Mouse (Mus musculus) embryonic facial prominence, embryonic 15.5 days (tissue): ENCODE measurements around the gene Cdk1. TPM values are rescaled to one million over a fixed set of nuclear protein-coding genes. Genes with fewer than 3 reads are reported as not detected.

Experiments
- polyA plus RNA-seq: library from polyadenylated mRNA; unstranded; fragments of >200 nt; fragmentation: Nextera tagmentation; extraction: Ambion mirVana; gene quantifications from 2 replicates; pipeline ENCODE4 v1.2.1, GENCODE M21; 2015

Gene Cdk1
- polyA plus RNA-seq, 1 experiment from 2014 or later, result 349 TPM

Other genes with a start within 250 kb of the Cdk1 start
- 28.4 and 33.1 TPM in 2 replicates for gene Rhobtb1, start 201.5 kb downstream of the Cdk1 start, polyA plus RNA-seq
- 3.0 and 3.2 TPM in 2 replicates for gene A930033H14Rik, start 139.8 kb downstream of the Cdk1 start, polyA plus RNA-seq
- 23.1 and 24.3 TPM in 2 replicates for gene Ank3, start 45.8 kb upstream of the Cdk1 start, polyA plus RNA-seq